Mouse (Mus musculus) liver, embryonic 14 days (tissue): Measurements from ENCODE around the gene Adam17. TPM values are rescaled to one million over a fixed set of nuclear protein-coding genes. Genes with fewer than 3 reads are reported as not detected.

ENCODE experiments used
- polyA plus RNA-seq: library from polyadenylated mRNA; depleted of rRNA; stranded (reverse); fragments of >200 nt; gene quantifications from 2 replicates; pipeline ENCODE4 v1.2.3, GENCODE M21; 2012; rRNA removed

Gene Adam17
- polyA plus RNA-seq, result 9.4 and 10.8 TPM in 2 replicates

DNA sequence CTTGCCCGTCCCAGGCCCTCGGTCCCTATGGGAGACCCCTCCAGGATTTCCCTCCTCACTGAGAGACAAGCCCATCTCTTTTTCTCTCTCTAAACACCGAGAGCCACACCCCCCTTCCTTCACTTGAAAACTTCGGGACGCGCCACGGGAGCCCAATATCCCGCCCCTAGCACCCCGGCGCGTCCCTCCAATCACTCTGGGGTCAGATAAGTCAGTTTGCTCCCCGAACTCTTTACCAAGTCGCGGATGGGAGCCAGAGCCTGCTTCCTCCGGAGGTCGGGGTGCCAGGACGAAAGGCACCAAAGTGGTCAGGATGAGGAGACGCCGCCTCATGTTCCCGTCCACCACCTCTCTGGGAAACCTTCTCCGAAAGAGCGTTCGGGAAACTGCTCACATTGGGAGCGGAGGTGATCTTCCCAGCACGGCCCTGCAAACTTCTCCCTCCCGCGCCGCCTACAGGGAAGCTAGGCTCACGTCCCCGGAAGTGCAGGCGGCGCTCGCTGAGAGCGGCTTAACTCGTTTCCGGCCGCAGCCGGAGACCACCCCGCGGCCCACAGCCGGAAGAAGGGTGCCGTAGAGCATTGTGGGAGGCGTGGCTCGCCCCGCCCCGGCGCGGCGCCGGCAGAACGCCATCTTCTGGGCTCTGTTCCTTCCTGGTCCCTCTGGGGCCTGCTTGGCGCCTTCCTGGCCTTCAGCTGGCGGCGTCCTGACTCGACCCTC is at the start of gene Adam17:
Gene Adam17 (minus strand): TSS at position 533 of the 720 bp plus-strand sequence.

DNA sequence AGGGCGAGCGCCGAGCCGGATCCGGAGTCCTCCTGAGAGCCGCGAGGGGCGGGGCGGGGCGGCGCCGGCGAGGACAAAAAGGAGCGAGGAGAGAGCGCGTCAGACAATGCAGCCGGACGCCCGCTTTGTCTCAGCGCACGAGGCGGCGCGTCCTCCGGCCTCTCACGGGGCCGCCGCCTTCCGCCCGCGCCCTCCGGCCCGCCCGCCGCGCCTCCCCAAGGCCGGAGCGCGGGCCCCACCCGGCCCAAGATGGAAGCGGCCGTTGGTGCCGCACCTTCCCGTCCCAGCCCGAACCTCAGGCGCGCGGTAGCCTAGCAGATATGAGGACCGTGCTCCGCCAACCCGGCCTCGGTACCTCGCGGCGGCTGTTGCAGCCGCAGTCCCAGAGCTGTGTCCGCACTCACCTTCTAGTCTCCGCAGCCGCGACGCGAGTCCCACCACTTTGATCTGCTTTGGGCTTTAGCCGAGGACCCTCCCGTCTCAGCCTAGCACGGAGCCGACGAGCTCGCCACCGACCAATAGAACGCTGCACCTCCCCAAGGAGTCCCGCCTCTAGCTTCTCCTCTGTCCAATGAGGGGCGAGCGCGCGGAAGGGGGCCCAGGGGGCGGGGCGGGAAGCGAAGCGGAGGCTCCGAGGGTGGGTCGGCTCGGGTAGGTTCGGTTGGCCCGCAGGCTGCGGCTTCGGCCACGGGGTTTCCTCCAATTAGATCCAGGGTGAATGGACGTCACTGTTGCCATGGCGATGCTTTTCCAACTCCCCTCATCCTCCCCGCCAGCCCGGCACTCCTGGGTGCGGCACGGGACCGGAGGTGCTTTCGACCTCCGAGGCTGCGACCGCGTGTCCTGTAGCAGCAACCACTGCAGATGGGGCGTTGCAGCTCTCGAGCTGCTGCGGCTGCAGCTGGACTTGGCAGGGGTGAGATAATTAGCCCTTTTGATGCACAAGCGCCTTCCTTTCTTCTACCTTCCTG is 44.0 kb upstream of the Adam17 start, which contains the start of gene Ywhaq:
Gene Ywhaq (minus strand): TSS at position 538 of the 971 bp plus-strand sequence.

DNA sequence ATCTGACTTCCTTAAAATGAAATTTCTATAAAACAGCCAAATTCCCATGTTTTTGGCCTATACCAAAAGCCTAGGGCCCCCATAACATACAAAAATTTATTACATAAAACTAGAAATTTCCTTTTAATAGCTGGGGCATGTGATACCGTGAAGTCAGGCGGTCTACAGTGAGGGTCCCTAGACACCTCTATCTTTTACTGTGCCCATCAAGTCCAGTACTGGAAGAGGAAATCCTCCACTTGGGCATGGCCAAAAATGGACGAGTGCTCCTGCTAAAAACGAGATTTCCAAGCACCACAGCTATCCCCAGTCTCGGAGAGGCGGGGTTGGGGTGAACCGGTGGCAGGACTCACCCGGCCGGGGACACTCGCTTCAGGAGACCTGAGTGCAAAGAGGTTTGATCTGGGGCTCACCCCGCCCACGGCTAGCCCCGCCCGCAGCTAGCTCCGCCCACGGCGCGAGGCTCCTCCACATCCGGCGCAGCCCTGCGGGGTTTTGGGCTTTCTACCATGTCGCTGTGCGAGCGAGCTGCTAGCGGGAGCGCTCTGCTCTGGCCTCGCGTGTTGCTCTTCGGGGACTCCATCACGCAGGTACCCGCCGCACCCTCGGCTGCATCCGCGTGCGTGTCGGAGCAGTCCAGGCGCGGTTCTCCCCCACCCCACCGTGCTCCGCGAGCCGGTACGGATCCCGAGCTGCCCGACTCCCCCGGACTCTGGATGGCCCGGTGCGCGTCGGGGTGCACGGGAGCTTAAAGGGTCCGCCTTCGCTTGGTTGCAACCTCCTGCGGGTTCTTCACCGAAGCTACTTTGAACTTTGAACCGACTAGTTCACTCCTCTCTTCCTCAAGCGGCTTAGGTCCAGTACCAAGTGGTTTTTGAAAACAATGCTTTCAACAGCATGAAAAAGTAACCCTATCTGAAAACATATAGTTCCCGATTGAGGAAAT is 57.2 kb downstream of the Adam17 start, which contains the start of gene Iah1:
Gene Iah1 (plus strand): TSS at position 467 of the 946 bp plus-strand sequence.

DNA sequence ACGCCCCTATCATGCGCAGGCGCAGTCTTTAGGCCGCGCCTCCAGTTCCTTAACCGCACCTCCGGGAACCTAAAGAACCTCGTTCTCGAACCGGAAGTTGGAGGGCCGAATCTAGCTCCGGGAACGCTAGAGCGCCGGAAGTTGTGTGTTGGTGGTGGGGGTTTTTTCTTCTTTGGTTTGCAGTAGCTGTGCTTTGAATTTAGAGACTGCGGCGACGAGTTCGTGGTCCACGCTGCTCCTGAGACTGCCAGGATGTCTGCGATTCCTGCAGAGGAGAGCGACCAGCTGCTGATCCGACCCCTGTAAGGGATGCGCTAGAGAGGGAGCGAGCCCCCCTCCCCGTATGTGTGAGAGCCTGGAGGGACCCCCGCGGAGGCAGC is 87.2 kb downstream of the Adam17 start, which contains the start of gene Itgb1bp1:
Gene Itgb1bp1 (minus strand): TSS at position 42 of the 380 bp plus-strand sequence.

DNA sequence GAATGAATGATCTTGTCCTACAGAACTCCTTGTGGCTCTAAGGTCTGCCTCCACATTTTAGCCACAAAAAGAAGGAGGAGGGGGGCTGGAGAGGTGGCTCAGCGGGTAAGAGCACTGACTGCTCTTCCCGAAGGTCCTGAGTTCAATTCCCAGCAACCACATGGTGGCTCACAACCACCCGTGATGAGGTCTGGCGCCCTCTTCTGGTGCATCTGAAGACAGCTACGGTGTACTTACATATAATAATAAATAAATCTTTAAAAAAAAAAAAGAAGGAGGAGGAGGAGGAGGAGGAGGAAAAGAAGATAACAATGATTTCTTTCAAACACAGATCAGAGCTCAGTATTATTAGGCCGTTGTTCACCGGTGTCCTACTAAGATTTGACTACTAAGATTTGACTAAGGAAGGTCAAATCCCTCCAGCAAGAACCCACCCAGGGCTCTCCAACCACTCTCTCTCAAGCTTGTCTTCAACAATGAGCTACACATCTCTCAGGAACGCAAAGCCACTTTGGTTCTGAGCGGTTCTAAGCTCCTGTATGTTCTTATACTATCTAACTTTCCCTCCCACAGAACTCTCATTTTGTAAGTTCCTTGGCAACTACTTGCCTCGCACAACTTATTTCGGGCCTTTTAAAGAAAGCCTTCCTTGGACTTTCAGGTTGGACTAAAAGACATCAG is 88.5 kb downstream of the Adam17 start, which contains the start of gene Cpsf3:
Gene Cpsf3 (plus strand): TSS at position 631 of the 681 bp plus-strand sequence.

Other genes with a start within 250 kb of the Adam17 start
- 23.3 and 26.7 TPM in 2 replicates for gene Cpsf3, start 88.2 kb downstream of the Adam17 start, polyA plus RNA-seq
- 10.2 and 12.2 TPM in 2 replicates for gene Itgb1bp1, start 87.3 kb downstream of the Adam17 start, polyA plus RNA-seq
- gene Iah1, start 57.2 kb downstream of the Adam17 start, polyA plus RNA-seq, result 25.1 and 29.0 TPM in 2 replicates
- gene Ywhaq, start 44.0 kb upstream of the Adam17 start, polyA plus RNA-seq, result 72.4 and 80.7 TPM in 2 replicates